In the genomic region with DNA sequence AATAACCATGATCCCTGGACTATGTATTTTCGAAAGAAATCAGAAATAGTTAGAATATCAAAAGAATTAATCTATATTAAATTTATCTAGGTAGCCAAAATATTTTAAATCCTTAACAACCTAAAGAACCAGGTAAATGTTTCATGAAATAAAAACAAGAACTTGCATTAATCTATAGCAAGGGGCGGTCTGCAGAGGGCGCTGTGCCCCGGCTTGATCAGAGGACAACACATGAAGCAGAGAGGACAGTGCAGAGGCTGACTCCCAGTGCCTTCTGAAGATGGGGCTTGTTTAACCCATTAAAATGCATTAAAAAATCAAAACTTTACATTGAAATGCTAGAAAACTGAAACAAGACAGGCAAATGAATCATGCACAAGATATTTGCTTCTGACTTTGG, we compare ENCODE assay signal across 8 mouse cellular contexts.
DNase-seq lines count a peak whose midpoint lies in the region; ATAC-seq and TF ChIP-seq lines count a peak whose summit lies in the region.

No protein-coding gene starts in this region.

- ATAC-seq in hindbrain, embryonic 12.5 days (ENCODE audit: low FRiP score) = no peak
- no peak for ATAC-seq in CD4-positive, CD25-positive, alpha-beta regulatory T cell, adult 4 months

- no peaks in the 10 kb centered on the region for H3K4me1 ChIP-seq in hindbrain, embryonic 10.5 days (replicated peaks)
- no peaks in the 10 kb centered on the region for H3K4me1 ChIP-seq in hindbrain, embryonic 12.5 days
- H3K4me1 ChIP-seq in MEL (ENCODE audit: control insufficient read depth in 1 of 2, insufficient read depth in 2 of 2, low read length in 2 of 2) = no peaks in the 10 kb centered on the region

- TF ChIP-seq EP300 in MEL (IDR thresholded peaks at IDR 0.05; ENCODE audit: low read depth in 1 of 2, low read length in 2 of 2) = no peak

- TF ChIP-seq POLR2A in MEL (IDR thresholded peaks at IDR 0.05; ENCODE audit: control insufficient read depth in 1 of 2, insufficient read depth in 1 of 2, low read depth in 1 of 2, low read length in 2 of 2, poor library complexity in 1 of 2) = no peak

- no peak overlapping the region for H3K4me3 ChIP-seq in hindbrain, embryonic 10.5 days
- H3K4me3 ChIP-seq in hindbrain, embryonic 12.5 days = no peak overlapping the region
- H3K4me3 ChIP-seq in MEL (ENCODE audit: control insufficient read depth in 1 of 2, insufficient read depth in 1 of 2, low read depth in 2 of 2, low read length in 2 of 2) = no peak overlapping the region

- no peaks in the 10 kb centered on the region for H3K79me2 ChIP-seq in MEL (ENCODE audit: control insufficient read depth, insufficient read depth, low read length, poor library complexity)

- no peaks in the 10 kb centered on the region for H3K36me3 ChIP-seq in hindbrain, embryonic 10.5 days
- no peaks in the 10 kb centered on the region for H3K36me3 ChIP-seq in hindbrain, embryonic 12.5 days
- no peaks in the 10 kb centered on the region for H3K36me3 ChIP-seq in MEL (ENCODE audit: control insufficient read depth in 1 of 2, insufficient read depth in 2 of 2, low read length in 2 of 2)

- peak; percentile 8 for TF ChIP-seq RAD21 in MEL (IDR thresholded peaks at IDR 0.05; ENCODE audit: low read depth, low read length)

- H3K27ac ChIP-seq in hindbrain, embryonic 10.5 days = no peak overlapping the region
- H3K27ac ChIP-seq in hindbrain, embryonic 12.5 days = no peak overlapping the region
- no peak overlapping the region for H3K27ac ChIP-seq in MEL (ENCODE audit: control insufficient read depth, low read depth, low read length)

- H3K4me2 ChIP-seq in hindbrain, embryonic 12.5 days (replicated peaks) = no peak overlapping the region

- peak in 2 of 3 experiments; percentile 37 to 57; a peak in 4 of 6 replicates for TF ChIP-seq CTCF in MEL (IDR thresholded peaks at IDR 0.05 in 2 of 3, conservative IDR thresholded peaks at IDR 0.05 in 1 of 3; ENCODE audit: control insufficient read depth in 1 of 3, insufficient read depth in 1 of 3, low read depth in 2 of 3, low read length in 3 of 3, poor library complexity in 1 of 3, severe bottlenecking in 1 of 3)

- no peaks in the 10 kb centered on the region for H3K9me3 ChIP-seq in hindbrain, embryonic 10.5 days
- no peaks in the 10 kb centered on the region for H3K9me3 ChIP-seq in hindbrain, embryonic 12.5 days (replicated peaks)
- H3K9me3 ChIP-seq in MEL (replicated peaks; ENCODE audit: insufficient read depth, low read length) = no peaks in the 10 kb centered on the region

- no peak overlapping the region for H3K9ac ChIP-seq in hindbrain, embryonic 12.5 days
- H3K9ac ChIP-seq in MEL (ENCODE audit: control insufficient read depth, low read depth, low read length, poor library complexity, severe bottlenecking) = no peak overlapping the region

- WGBS in hindbrain, embryonic 10.5 days = 36% methylated on average over 4 of the region's 4 CpGs
- 35% methylated on average over 4 of the region's 4 CpGs for WGBS in hindbrain, embryonic 12.5 days

- peak; percentile 27 for DNase-seq in hindbrain, embryonic 10.5 days (ENCODE audit: low spot score)
- DNase-seq in 3T3-L1 (ENCODE audit: low read depth, low spot score) (peak; percentile 55), MEL (ENCODE audit: low read depth, low spot score) (peak; percentile 12)
- peak; percentile 48 to 55 for DNase-seq in kidney, postnatal 25 days
- DNase-seq in urinary bladder, adult 2 months (ENCODE audit: low spot score) = no peak
- no peak for DNase-seq in T-cell, adult 2 months (ENCODE audit: low spot score)

- no peaks in the 10 kb centered on the region for H3K27me3 ChIP-seq in hindbrain, embryonic 10.5 days (ENCODE audit: insufficient read depth, poor library complexity, severe bottlenecking)
- no peaks in the 10 kb centered on the region for H3K27me3 ChIP-seq in hindbrain, embryonic 12.5 days
- no peaks in the 10 kb centered on the region for H3K27me3 ChIP-seq in MEL (ENCODE audit: control insufficient read depth in 1 of 2, insufficient read depth in 2 of 2, low read length in 2 of 2)

TF ChIP-seq in MEL, 35 proteins besides CTCF, POLR2A, EP300 and RAD21:
- no peak for TF ChIP-seq TBP (IDR thresholded peaks at IDR 0.05; ENCODE audit: low read depth, low read length)
- TF ChIP-seq SMC3 (IDR thresholded peaks at IDR 0.05; ENCODE audit: low read depth, low read length) = peak; percentile 44

Comparison
In these comparisons a context has a peak if more than half of its experiments do, and no peak if none do; other contexts are left out.
1. DNase-seq: peak in hindbrain, embryonic 10.5 days (single experiment), 3T3-L1 (single experiment), MEL (single experiment) and kidney, postnatal 25 days (2 of 2); none in urinary bladder, adult 2 months (single experiment) and T-cell, adult 2 months (single experiment).